13 mouse cellular contexts compared by ENCODE assay signal in genomic region chr11:119794020-119794419, GRCm38 (mm10).
DNase-seq lines count a peak whose midpoint lies in the region; ATAC-seq and TF ChIP-seq lines count a peak whose summit lies in the region.
"Had no signal": no experiment of that assay in that cellular context is flagged by ENCODE, and none has a peak within 500 bp of the region (broad histone marks: within the 10 kb centered on the region; RNA-seq: fewer than 3 reads in every experiment).

No protein-coding gene starts in this region.

- H3K9me3 ChIP-seq in midbrain, embryonic 15.5 days = no peaks in the 10 kb centered on the region
- no peaks in the 10 kb centered on the region for H3K9me3 ChIP-seq in midbrain, embryonic 14.5 days (ENCODE audit: control insufficient read depth, low read length)
- H3K9me3 ChIP-seq in kidney, embryonic 16.5 days (ENCODE audit: low read length) = no peaks in the 10 kb centered on the region
- no peaks in the 10 kb centered on the region for H3K9me3 ChIP-seq in forebrain, embryonic 11.5 days (ENCODE audit: control insufficient read depth, low read length)
- H3K9me3 ChIP-seq: embryonic facial prominence, embryonic 15.5 days; midbrain, embryonic 12.5 days had no signal

- H3K36me3 ChIP-seq in midbrain, embryonic 15.5 days (replicated peaks) = no peaks in the 10 kb centered on the region
- no peaks in the 10 kb centered on the region for H3K36me3 ChIP-seq in midbrain, embryonic 14.5 days (ENCODE audit: control insufficient read depth, insufficient read depth, low read length)
- no peaks in the 10 kb centered on the region for H3K36me3 ChIP-seq in kidney, embryonic 16.5 days (ENCODE audit: insufficient read depth, low read length)
- no peaks in the 10 kb centered on the region for H3K36me3 ChIP-seq in forebrain, embryonic 11.5 days (ENCODE audit: control insufficient read depth, insufficient read depth, low read length)
- H3K36me3 ChIP-seq: midbrain, embryonic 12.5 days had no signal

- no peak for TF ChIP-seq CTCF in olfactory bulb, adult 2 months (IDR thresholded peaks at IDR 0.05; ENCODE audit: insufficient read depth, low read depth, low read length)

- 97% methylated on average over 1 of the region's 1 CpGs for WGBS in midbrain, embryonic 15.5 days
- WGBS in midbrain, embryonic 14.5 days = 100% methylated on average over 1 of the region's 1 CpGs
- WGBS in kidney, embryonic 16.5 days = 96% methylated on average over 1 of the region's 1 CpGs
- WGBS in olfactory bulb, adult 2 months = 97% methylated on average over 1 of the region's 1 CpGs
- WGBS in forebrain, embryonic 11.5 days = 97% methylated on average over 1 of the region's 1 CpGs

- H3K4me3 ChIP-seq in midbrain, embryonic 15.5 days = no peak overlapping the region
- no peak overlapping the region for H3K4me3 ChIP-seq in midbrain, embryonic 14.5 days (replicated peaks; ENCODE audit: low read depth, low read length)
- no peak overlapping the region for H3K4me3 ChIP-seq in kidney, embryonic 16.5 days (ENCODE audit: low read length)
- no peak overlapping the region for H3K4me3 ChIP-seq in olfactory bulb, adult 2 months (ENCODE audit: insufficient read depth, low read depth, low read length)
- H3K4me3 ChIP-seq in forebrain, embryonic 11.5 days (ENCODE audit: low read depth, low read length) = no peak overlapping the region
- H3K4me3 ChIP-seq: embryonic facial prominence, embryonic 15.5 days; midbrain, embryonic 12.5 days had no signal

- peak overlapping the region; percentile 34; the same call in 1 of the 2 replicates for H3K27ac ChIP-seq in midbrain, embryonic 15.5 days
- no peak overlapping the region for H3K27ac ChIP-seq in midbrain, embryonic 14.5 days (replicated peaks; ENCODE audit: low read depth, low read length)
- H3K27ac ChIP-seq in kidney, embryonic 16.5 days (ENCODE audit: low read length) = peak overlapping the region; percentile 1; the same call in 1 of the 2 replicates
- peak overlapping the region; percentile 32 for H3K27ac ChIP-seq in olfactory bulb, adult 2 months (ENCODE audit: insufficient read depth, low read depth, low read length)
- no peak overlapping the region for H3K27ac ChIP-seq in forebrain, embryonic 11.5 days (ENCODE audit: low read depth, low read length)
- H3K27ac ChIP-seq: embryonic facial prominence, embryonic 15.5 days; kidney, postnatal 0 days; midbrain, embryonic 12.5 days had no signal

- no peaks in the 10 kb centered on the region for H3K27me3 ChIP-seq in midbrain, embryonic 15.5 days (replicated peaks)
- no peaks in the 10 kb centered on the region for H3K27me3 ChIP-seq in midbrain, embryonic 14.5 days (ENCODE audit: control insufficient read depth, insufficient read depth, low read length)
- H3K27me3 ChIP-seq in kidney, embryonic 16.5 days (ENCODE audit: insufficient read depth, low read length) = no peaks in the 10 kb centered on the region
- no peaks in the 10 kb centered on the region for H3K27me3 ChIP-seq in forebrain, embryonic 11.5 days (ENCODE audit: control insufficient read depth, insufficient read depth, low read length)
- H3K27me3 ChIP-seq: embryonic facial prominence, embryonic 15.5 days; midbrain, embryonic 12.5 days had no signal

- no peak overlapping the region for H3K9ac ChIP-seq in midbrain, embryonic 15.5 days
- H3K9ac ChIP-seq in midbrain, embryonic 14.5 days (replicated peaks; ENCODE audit: low read length) = no peak overlapping the region
- no peak overlapping the region for H3K9ac ChIP-seq in kidney, embryonic 16.5 days (replicated peaks; ENCODE audit: low read length)
- H3K9ac ChIP-seq in forebrain, embryonic 11.5 days (ENCODE audit: low read length) = no peak overlapping the region
- H3K9ac ChIP-seq: embryonic facial prominence, embryonic 15.5 days; forebrain, postnatal 0 days; midbrain, embryonic 12.5 days had no signal

- DNase-seq in kidney, adult 8-10 months = peak; percentile 16 to 22
- DNase-seq in kidney, postnatal 14 days = no peak
- DNase-seq in midbrain, embryonic 14.5 days = no peak
- no peak for DNase-seq in forebrain, embryonic 11.5 days (ENCODE audit: low spot score)
- DNase-seq: cerebellum, adult 9-11 months; forebrain, postnatal 0 days; thymus, adult 18-20 months had no signal

- H3K4me1 ChIP-seq in midbrain, embryonic 15.5 days = peaks cover 24% of the 10 kb centered on the region
- H3K4me1 ChIP-seq in midbrain, embryonic 14.5 days (ENCODE audit: control insufficient read depth, insufficient read depth, low read length) = peaks cover 29% of the 10 kb centered on the region; the same call in 1 of the 2 replicates
- peaks cover 79% of the 10 kb centered on the region for H3K4me1 ChIP-seq in kidney, embryonic 16.5 days (ENCODE audit: insufficient read depth, low read length)
- peaks cover 57% of the 10 kb centered on the region for H3K4me1 ChIP-seq in olfactory bulb, adult 2 months (ENCODE audit: control insufficient read depth, insufficient read depth, low read length)
- H3K4me1 ChIP-seq in forebrain, embryonic 11.5 days (replicated peaks; ENCODE audit: control insufficient read depth, insufficient read depth, low read length) = no peaks in the 10 kb centered on the region

- no peak for ATAC-seq in midbrain, embryonic 15.5 days (replicated peaks)
- no peak for ATAC-seq in midbrain, embryonic 14.5 days (ENCODE audit: low FRiP score, low TSS enrichment)
- no peak for ATAC-seq in kidney, embryonic 16.5 days (ENCODE audit: low FRiP score, low TSS enrichment)
- ATAC-seq in forebrain, embryonic 11.5 days (replicated peaks; ENCODE audit: low FRiP score) = no peak
- ATAC-seq: forebrain, postnatal 0 days had no signal

- H3K4me2 ChIP-seq in midbrain, embryonic 15.5 days = no peak overlapping the region
- no peak overlapping the region for H3K4me2 ChIP-seq in midbrain, embryonic 14.5 days (ENCODE audit: low read length)
- H3K4me2 ChIP-seq in kidney, embryonic 16.5 days (replicated peaks; ENCODE audit: low read depth, low read length) = no peak overlapping the region
- no peak overlapping the region for H3K4me2 ChIP-seq in forebrain, embryonic 11.5 days (ENCODE audit: low read depth, low read length, severe bottlenecking)
- H3K4me2 ChIP-seq: embryonic facial prominence, embryonic 15.5 days; midbrain, embryonic 12.5 days had no signal

- TF ChIP-seq POLR2A in olfactory bulb, adult 2 months (IDR thresholded peaks at IDR 0.05; ENCODE audit: insufficient read depth, low read depth, low read length) = no peak

Comparison
In these comparisons a context has a peak if more than half of its experiments do, and no peak if none do; other contexts are left out.
1. DNase-seq: peak in kidney, adult 8-10 months (2 of 2); none in kidney, postnatal 14 days (single experiment), midbrain, embryonic 14.5 days (single experiment) and forebrain, embryonic 11.5 days (single experiment).
2. H3K27ac ChIP-seq: peak in midbrain, embryonic 15.5 days (single experiment), kidney, embryonic 16.5 days (single experiment) and olfactory bulb, adult 2 months (single experiment); none in midbrain, embryonic 14.5 days (single experiment) and forebrain, embryonic 11.5 days (single experiment).